Mouse (Mus musculus): Measurements from ENCODE around the gene Foxn3. TPM values are rescaled to one million over a fixed set of nuclear protein-coding genes. Genes with fewer than 3 reads are reported as not detected.
"Not testable (repeated sequence)": the region's sequence is repeated elsewhere in the genome, so short reads cannot be mapped to it uniquely, and the experiment has no call there.

The Foxn3 gene
- total RNA-seq, 1 experiment from 2014 or later = 98.9 TPM

DNA sequence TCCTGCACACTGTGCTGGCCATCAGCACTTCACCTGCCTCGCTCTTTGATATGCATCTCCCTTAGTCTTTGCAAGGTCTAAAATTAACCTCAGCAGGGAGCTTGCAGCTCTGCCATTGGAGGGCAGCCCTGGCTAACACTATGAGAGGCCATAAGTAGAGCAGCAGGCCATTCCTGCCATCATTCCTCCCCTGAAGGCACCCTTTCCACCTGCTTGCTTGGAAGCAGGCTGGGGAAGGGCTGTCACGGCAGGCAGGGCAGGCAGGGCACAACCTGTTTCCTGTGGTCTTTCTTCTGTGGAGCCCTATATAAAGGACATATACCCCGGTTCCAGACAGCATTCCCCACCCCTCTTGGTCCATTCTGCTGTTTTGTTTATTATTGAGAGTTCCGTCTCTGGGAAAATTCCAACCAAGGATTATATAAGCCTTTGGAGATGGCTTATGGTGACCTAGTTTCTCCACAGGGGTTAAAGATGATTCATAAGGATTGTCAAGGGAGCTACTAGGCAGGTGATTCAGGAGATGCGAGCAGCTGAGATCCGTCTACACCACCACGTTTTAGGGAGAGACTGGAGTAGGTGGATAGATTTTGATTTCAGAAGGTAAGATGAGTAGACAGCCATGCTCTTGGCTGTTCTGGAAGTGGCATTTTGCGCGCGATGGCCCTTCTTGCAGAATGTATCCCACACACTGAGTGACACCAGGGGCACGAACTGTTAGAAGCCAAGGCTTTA, 347.7 kb downstream of the Foxn3 start:
- no peak for DNase-seq

DNA sequence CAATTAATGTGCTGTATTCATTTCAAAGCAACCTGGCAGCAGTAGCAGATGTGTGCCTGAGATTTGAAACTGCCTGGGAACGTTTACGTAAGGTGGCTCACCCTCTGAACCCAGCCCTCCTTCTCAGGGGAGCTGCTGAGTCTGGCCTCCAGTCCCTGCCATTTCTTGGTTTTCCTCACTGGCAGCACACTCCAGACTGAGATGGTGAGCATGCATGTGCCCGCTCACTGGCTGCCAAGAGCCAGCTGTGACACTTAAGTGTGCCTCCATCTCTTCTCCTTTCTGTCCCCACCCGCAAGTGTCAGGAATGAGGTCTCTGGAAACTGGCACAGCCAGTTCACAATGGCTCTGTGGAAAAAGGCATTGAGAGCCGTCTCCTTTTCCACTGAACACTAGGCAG, 349.3 kb downstream of the Foxn3 start:
- no peak for DNase-seq

GRCm38 (mm10) chr12:99213218-99213617, 350.2 kb downstream of the Foxn3 start:
- DNase-seq = no peak

GRCm38 (mm10) chr12:99209801-99210200, 353.6 kb downstream of the Foxn3 start:
- DNase-seq = no peak

DNA sequence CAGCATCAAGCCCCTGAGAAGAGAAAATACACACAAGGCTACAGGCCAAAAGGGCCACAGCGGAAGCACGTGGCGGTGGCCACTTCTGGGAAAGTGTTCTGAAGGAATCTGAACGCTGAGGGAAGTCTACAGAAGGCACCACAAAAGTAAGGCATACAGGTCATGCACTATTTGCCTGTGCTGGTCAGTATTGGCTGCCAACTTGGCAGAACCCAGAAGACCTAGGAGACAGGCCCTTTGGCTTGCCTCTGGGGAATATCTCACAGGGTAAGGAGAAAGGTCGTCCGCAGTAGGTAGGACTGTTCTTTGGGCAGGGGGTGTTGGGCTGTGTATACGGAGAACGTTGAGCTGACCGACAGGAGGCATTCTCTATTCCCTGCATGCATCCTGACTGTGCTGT, 355.1 kb downstream of the Foxn3 start:
- DNase-seq = no peak

- no peak for DNase-seq
Observed at GRCm38 (mm10) chr12:99207014-99207612, 356.3 kb downstream of the Foxn3 start.

- DNase-seq = no peak
Observed at GRCm38 (mm10) chr12:99205734-99206133, 357.6 kb downstream of the Foxn3 start.

DNA sequence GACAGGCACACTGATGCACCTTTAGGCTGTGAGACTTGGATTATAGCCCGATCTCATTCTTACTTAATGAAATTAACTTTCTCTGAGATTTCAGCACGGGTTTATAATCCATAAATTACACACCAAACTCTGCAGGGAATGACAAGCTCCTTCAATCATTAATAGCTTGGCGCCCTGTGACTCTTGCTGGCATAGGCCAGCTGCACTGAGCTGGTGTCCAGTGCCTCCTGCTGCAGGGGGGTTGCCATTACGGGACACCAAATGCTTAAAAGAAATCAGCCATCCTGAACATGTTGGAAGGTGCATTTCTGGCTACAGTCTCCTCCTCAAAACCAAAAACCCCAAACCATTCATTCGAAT, 364.3 kb downstream of the Foxn3 start:
- DNase-seq = no peak

GRCm38 (mm10) chr12:99198428-99199123, 364.8 kb downstream of the Foxn3 start:
- DNase-seq = no peak

- no peak for DNase-seq
Observed at GRCm38 (mm10) chr12:99197031-99197430, 366.4 kb downstream of the Foxn3 start.

DNA sequence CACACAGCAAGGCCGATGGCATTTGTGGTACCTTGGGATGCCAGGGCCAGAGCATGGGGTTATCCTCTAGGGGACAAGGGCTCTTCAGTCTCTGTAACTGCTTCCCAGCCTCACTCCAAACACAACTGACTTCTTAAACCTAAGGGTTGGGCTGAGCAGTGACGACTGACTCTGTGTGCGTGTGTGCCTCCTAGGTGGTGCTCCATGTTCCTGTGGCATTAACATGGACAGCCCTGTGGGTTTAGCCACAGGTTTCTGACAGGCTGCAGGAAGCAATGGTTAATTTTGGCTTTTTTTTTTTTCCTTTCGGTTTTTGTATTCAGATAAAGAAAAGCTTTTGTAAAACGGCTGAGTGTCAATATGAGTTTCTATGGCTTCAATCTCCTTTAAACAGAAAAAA, 367.7 kb downstream of the Foxn3 start:
- no peak for DNase-seq

- not testable (repeated sequence) for DNase-seq
Observed at GRCm38 (mm10) chr12:99194120-99194519, 369.3 kb downstream of the Foxn3 start.

GRCm38 (mm10) chr12:99187671-99188070, 375.7 kb downstream of the Foxn3 start:
- DNase-seq = no peak

GRCm38 (mm10) chr12:99186239-99186638, 377.1 kb downstream of the Foxn3 start:
- DNase-seq = no peak

DNA sequence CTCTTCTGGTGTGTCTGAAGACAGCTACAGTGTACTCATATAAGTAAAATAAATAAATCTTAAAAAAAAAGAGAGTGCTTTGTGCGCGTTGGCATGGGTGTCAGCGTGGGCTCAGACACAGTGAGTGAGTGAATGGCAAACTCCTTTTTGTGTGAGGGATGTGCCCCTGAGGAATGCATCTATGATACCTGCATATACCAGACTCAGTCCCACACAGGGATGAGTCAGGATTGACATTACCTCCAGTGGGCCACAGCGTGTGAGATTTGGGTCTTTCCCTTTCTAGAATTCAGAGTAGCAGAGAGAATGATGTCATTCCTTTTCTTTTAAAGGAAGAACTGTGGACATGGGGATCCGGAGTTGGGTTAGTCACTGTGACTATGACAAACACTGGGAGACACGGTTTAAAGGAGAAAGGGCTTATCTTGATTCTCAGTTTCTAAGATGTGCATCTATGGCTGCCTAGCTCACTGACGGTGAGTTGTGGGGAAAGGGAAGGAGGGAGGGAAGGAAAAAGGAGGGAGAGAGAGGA, 380.1 kb downstream of the Foxn3 start:
- DNase-seq = no peak

GRCm38 (mm10) chr12:99182338-99182737, 381.0 kb downstream of the Foxn3 start:
- DNase-seq = no peak

DNA sequence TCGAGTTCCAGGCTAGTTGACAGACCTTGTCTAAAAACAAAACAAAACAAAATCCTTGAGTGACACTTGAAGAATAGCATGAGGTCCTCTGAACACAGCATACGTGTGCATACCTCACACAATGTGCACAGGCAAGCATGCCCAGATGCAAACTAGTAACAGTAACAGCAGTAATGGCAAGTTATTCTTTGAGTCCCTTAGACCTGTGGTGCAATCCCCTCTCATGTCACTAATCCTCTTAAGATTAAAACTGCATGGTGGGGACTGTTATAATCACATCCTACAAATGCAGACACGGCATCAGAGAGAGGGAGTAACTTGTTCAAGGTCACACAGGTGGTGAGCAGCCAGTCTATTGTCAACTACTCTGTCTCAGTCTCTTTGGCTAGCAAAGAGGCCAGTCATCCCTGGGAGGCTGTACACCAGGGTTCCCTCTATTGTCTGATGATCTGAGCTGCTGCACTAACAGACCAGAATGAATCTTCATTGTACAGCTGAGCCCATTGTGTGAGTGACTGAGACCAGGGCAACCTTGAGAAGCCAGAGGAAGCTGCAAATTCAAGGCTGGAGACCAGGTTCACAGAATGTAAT, 383.1 kb downstream of the Foxn3 start:
- DNase-seq = no peak

- no peak for DNase-seq
Observed at GRCm38 (mm10) chr12:99174979-99175621, 388.3 kb downstream of the Foxn3 start.

DNA sequence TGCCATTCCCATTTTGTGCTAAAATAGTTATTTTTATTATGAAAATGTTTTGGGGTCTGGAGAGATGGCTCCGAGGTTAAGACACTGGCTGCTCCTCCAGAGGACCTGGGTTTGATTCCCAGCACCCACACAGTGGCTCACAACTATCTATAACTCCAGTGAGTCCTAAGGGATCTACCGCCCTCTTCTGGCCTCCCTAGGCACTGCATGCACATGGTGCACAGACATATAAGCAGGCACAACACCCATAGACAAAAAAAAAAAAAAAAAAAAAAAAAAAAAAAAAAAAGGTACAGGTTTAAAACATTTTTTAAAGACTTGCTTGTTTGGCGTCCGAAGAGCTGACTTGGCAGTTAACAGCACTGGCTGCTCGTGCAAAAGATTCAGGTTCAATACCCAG, 391.2 kb downstream of the Foxn3 start:
- DNase-seq = no peak

DNA sequence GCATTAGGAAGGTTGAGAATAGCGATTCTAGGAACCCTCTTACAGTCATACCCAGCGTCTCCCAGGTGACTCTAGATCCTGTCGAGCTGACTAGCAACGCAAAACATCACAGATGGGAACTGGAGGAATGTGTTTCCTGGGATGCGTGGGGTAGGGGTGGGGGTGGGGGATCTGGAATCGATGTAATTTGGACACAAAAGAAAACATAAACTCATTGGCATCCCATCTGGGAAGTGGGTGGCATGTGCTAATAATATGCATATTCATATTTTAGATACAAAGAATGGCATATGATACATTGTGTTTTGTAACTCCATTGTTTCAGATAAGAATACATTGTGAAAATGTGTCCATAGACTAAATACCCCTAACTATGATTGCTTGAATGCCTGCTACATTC, 393.5 kb downstream of the Foxn3 start:
- no peak for DNase-seq

- DNase-seq = no peak
Observed at GRCm38 (mm10) chr12:99166091-99166490, 397.3 kb downstream of the Foxn3 start.

DNA sequence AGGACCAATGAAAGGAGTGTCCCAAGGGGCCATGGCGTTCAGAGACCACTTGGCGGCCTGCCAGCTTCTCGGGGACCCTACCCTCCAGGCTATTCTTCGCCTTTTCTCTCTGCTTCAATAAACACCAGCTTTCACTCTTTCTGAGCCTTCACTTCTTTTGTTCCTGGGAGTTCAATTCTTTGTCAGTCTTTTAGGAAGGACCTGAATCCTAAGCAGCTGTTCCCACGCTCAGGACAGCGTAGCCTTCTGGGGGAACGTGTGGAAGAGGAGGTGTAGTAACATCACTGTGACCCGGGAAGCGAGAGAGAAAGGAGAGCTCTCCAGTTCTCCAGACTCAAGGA, 400.1 kb downstream of the Foxn3 start:
- DNase-seq = no peak

Measured in adrenal gland, postnatal 25 days (tissue).